Mouse (Mus musculus) C2C12 (cell line): ENCODE measurements around the gene Tnk1.

Source experiments
- CEBPB ChIP-seq: IDR thresholded peaks from one replicate; pipeline ENCODE4 v1.6.1; 2011; ENCODE audit warnings: low read depth, mild to moderate bottlenecking, control low read depth, moderate library complexity
- CTCF ChIP-seq: IDR thresholded peaks from one replicate; pipeline ENCODE4 v1.5.1; 2011; ENCODE audit not compliant: control insufficient read depth, insufficient read depth, insufficient read length
- FOSL1 ChIP-seq: IDR thresholded peaks from one replicate; pipeline ENCODE4 v1.8.0; 2011; ENCODE audit warnings: mild to moderate bottlenecking, low read length; ENCODE audit not compliant: poor library complexity, insufficient read depth, severe bottlenecking
- MAX ChIP-seq: IDR thresholded peaks from one replicate; pipeline ENCODE4 v1.6.1; 2011; ENCODE audit warnings: mild to moderate bottlenecking, control low read depth
- MYOD1 ChIP-seq: IDR thresholded peaks from one replicate; pipeline ENCODE4 v1.6.1; 2011; ENCODE audit warnings: low read depth; ENCODE audit not compliant: control insufficient read depth, insufficient read length
- MYOG ChIP-seq: IDR thresholded peaks from one replicate; pipeline ENCODE4 v1.6.1; 2011; ENCODE audit not compliant: control insufficient read depth, insufficient read length; ENCODE audit errors: extremely low read depth
- USF1 ChIP-seq: IDR thresholded peaks from one replicate; pipeline ENCODE4 v1.6.1; 2011; ENCODE audit warnings: low read depth, mild to moderate bottlenecking, control low read depth, moderate library complexity

DNA sequence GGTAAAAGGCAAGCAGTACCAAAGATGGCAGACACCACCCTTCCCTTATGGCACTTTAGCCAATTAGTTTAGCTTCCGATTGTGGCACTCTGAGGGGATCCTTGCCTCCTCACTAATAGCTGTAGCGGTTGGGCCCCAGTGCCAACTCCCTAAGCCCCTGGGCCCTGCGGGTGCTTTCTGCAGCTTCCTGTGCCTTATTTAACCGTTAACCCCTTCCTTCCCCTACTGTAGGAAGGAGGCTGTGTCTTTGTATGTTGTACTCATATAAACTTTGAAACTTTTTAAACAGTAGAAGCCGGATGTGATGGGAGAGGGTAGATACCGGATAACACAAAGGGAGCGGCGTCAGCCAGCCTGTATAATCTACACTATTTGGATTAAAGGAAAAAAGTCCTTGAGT lies 7.8 kb downstream of the Tnk1 start:
- no peak for TF ChIP-seq MAX
- no peak for TF ChIP-seq MYOG
- TF ChIP-seq CTCF, result no peak
- no peak for TF ChIP-seq MYOD1
- no peak for TF ChIP-seq FOSL1
- TF ChIP-seq USF1, result no peak
- TF ChIP-seq CEBPB, result no peak
